Mouse (Mus musculus): ENCODE results near the gene Slc12a8. TPM values are rescaled to one million over a fixed set of nuclear protein-coding genes. Genes with fewer than 3 reads are reported as not detected.

Slc12a8 gene
- total RNA-seq, 2 experiments from 2014 or later: 0.48 to 0.87 TPM

GRCm38 (mm10) chr16:33708585-33709397 lies 191.7 kb downstream of the Slc12a8 start:
- no peak for DNase-seq (ENCODE audit: low spot score in 2 of 2)
- intact Hi-C loops (cut with DNase I): no loop called here

Other genes starting within 250 kb of the Slc12a8 start
- 100 to 1,000 TPM; 142 to 153 TPM for gene Zfp148, start 136.5 kb upstream of the Slc12a8 start, total RNA-seq (2021)
- 10 to 100 TPM; 29.9 to 35.4 TPM for gene Heg1, start 167.0 kb downstream of the Slc12a8 start, total RNA-seq (2021)